Mouse (Mus musculus) naive thymus-derived CD4-positive, alpha-beta T cell, adult 2 months (primary cell): ENCODE measurements around the gene Abhd14a.

ENCODE experiments used
- DNase-seq: peaks from one replicate; pipeline ENCODE4 v3.0.0-alpha.2; 2011; ENCODE audit warnings: low read depth

Abhd14a gene

GRCm38 (mm10) chr9:106452351-106452750 is 4.9 kb upstream of the Abhd14a start:
- no peak for DNase-seq

- no peak for DNase-seq
Observed at GRCm38 (mm10) chr9:106451899-106452298, 4.4 kb upstream of the Abhd14a start.

GRCm38 (mm10) chr9:106451298-106451697 is 3.8 kb upstream of the Abhd14a start:
- no peak for DNase-seq

GRCm38 (mm10) chr9:106450661-106451060 is 3.2 kb upstream of the Abhd14a start:
- no peak for DNase-seq

- DNase-seq: no peak
Observed at GRCm38 (mm10) chr9:106449947-106450346, 2.5 kb upstream of the Abhd14a start.

GRCm38 (mm10) chr9:106448498-106449031 is 1.1 kb upstream of the Abhd14a start:
- peak; percentile 78 for DNase-seq

GRCm38 (mm10) chr9:106447951-106448350 is 473 bp upstream of the Abhd14a start:
- no peak for DNase-seq

- DNase-seq: no peak
Observed at GRCm38 (mm10) chr9:106444836-106445235, 2.6 kb downstream of the Abhd14a start.

- DNase-seq: no peak
Observed at GRCm38 (mm10) chr9:106442680-106443079, 4.8 kb downstream of the Abhd14a start.

GRCm38 (mm10) chr9:106436566-106436965 is 10.9 kb downstream of the Abhd14a start:
- DNase-seq: no peak

- DNase-seq: no peak
Observed at GRCm38 (mm10) chr9:106433389-106433788, 14.1 kb downstream of the Abhd14a start.

GRCm38 (mm10) chr9:106430015-106430264 is 17.5 kb downstream of the Abhd14a start:
- DNase-seq: no peak

GRCm38 (mm10) chr9:106429221-106430014 is 18.1 kb downstream of the Abhd14a start, which contains the start of gene Rpl29:
Gene Rpl29 (plus strand): TSS chr9:106429454.
- peak; percentile 99 for DNase-seq

GRCm38 (mm10) chr9:106428719-106429220 is 18.7 kb downstream of the Abhd14a start:
- no peak for DNase-seq

- peak; percentile 91 for DNase-seq
Observed at GRCm38 (mm10) chr9:106421865-106422160, 25.7 kb downstream of the Abhd14a start.

- no peak for DNase-seq
Observed at GRCm38 (mm10) chr9:106421033-106421864, 26.2 kb downstream of the Abhd14a start.

- DNase-seq: no peak
Observed at GRCm38 (mm10) chr9:106420608-106421007, 26.9 kb downstream of the Abhd14a start.

GRCm38 (mm10) chr9:106417841-106418625 is 29.4 kb downstream of the Abhd14a start:
- DNase-seq: peak; percentile 67

- DNase-seq: no peak
Observed at GRCm38 (mm10) chr9:106416826-106417225, 30.7 kb downstream of the Abhd14a start.

GRCm38 (mm10) chr9:106413606-106414005 is 33.9 kb downstream of the Abhd14a start:
- DNase-seq: no peak

GRCm38 (mm10) chr9:106412210-106412609 is 35.3 kb downstream of the Abhd14a start:
- no peak for DNase-seq

GRCm38 (mm10) chr9:106411729-106412128 is 35.7 kb downstream of the Abhd14a start:
- DNase-seq: no peak
